Mouse (Mus musculus): ENCODE measurements around the gene Pard3.

- no peak for TF ChIP-seq CTCF (IDR thresholded peaks at IDR 0.05; ENCODE audit: insufficient read depth, low read length)
- TF ChIP-seq POLR2A (IDR thresholded peaks at IDR 0.05; ENCODE audit: borderline replicate concordance, extremely low read depth, low read depth, low read length), result no peak
These were observed 110.7 kb downstream of the Pard3 start for GRCm38 (mm10) chr8:127174411-127174810.

Data from lung, adult 2 months (tissue).